Mouse (Mus musculus): ENCODE measurements around the gene Kcnk5. TPM values are rescaled to one million over a fixed set of nuclear protein-coding genes. Genes with fewer than 3 reads are reported as not detected.

Gene Kcnk5
- polyA plus RNA-seq, 1 experiment from 2014 or later, result 9.5 TPM

- WGBS, result 25% methylated on average over 5 of the region's 5 CpGs
- no peak for ATAC-seq
- no peak overlapping the region for H3K4me3 ChIP-seq (replicated peaks)
- no peak overlapping the region for H3K9ac ChIP-seq
- H3K4me2 ChIP-seq (replicated peaks), result no peak overlapping the region
- H3K36me3 ChIP-seq, result no peaks in the 10 kb centered on the region
- H3K27ac ChIP-seq, result no peak overlapping the region
- no peaks in the 10 kb centered on the region for H3K27me3 ChIP-seq (replicated peaks)
- H3K4me1 ChIP-seq (replicated peaks), result no peaks in the 10 kb centered on the region
- no peaks in the 10 kb centered on the region for H3K9me3 ChIP-seq
Measured at GRCm38 (mm10) chr14:20098061-20098460, 83.5 kb downstream of the Kcnk5 start.

- 24% methylated on average over 5 of the region's 5 CpGs for WGBS
- Histone ChIP-seq H3K4me3 (replicated peaks) (no peak overlapping the region), H3K27me3 (replicated peaks) (no peaks in the 10 kb centered on the region), H3K36me3 (no peaks in the 10 kb centered on the region), H3K9ac (no peak overlapping the region), H3K4me2 (replicated peaks) (no peak overlapping the region), H3K9me3 (no peaks in the 10 kb centered on the region), H3K27ac (no peak overlapping the region), H3K4me1 (replicated peaks) (no peaks in the 10 kb centered on the region)
- no peak for ATAC-seq
Measured at GRCm38 (mm10) chr14:20094942-20095341, 86.7 kb downstream of the Kcnk5 start.

GRCm38 (mm10) chr14:20093493-20093892 lies 88.1 kb downstream of the Kcnk5 start:
- Histone ChIP-seq H3K4me1 (replicated peaks) (no peaks in the 10 kb centered on the region), H3K27ac (no peak overlapping the region), H3K36me3 (no peaks in the 10 kb centered on the region), H3K9me3 (no peaks in the 10 kb centered on the region), H3K9ac (no peak overlapping the region), H3K4me2 (replicated peaks) (no peak overlapping the region), H3K4me3 (replicated peaks) (no peak overlapping the region), H3K27me3 (replicated peaks) (no peaks in the 10 kb centered on the region)
- ATAC-seq, result no peak
- WGBS, result 20% methylated on average over 7 of the region's 7 CpGs

Other genes with a start within 250 kb of the Kcnk5 start
- gene Gng2, start 204.2 kb downstream of the Kcnk5 start, polyA plus RNA-seq (2015; fragmentation: Nextera tagmentation; extraction: Ambion mirVana), result 52.1 and 55.7 TPM in 2 replicates
- 15.8 and 16.8 TPM in 2 replicates for gene Saysd1, start 43.3 kb downstream of the Kcnk5 start, polyA plus RNA-seq (2015; fragmentation: Nextera tagmentation; extraction: Ambion mirVana)
- gene Kcnk16, start 87.4 kb upstream of the Kcnk5 start, polyA plus RNA-seq (2015; fragmentation: Nextera tagmentation; extraction: Ambion mirVana), result 6.0 and 11.0 TPM in 2 replicates
- 15.8 and 17.8 TPM in 2 replicates for gene Nudt13, start 112.9 kb upstream of the Kcnk5 start, polyA plus RNA-seq (2015; fragmentation: Nextera tagmentation; extraction: Ambion mirVana)
- 44.1 and 45.9 TPM in 2 replicates for gene Ecd, start 166.3 kb upstream of the Kcnk5 start, polyA plus RNA-seq (2015; fragmentation: Nextera tagmentation; extraction: Ambion mirVana)
- gene Fam149b, start 166.4 kb upstream of the Kcnk5 start, polyA plus RNA-seq (2015; fragmentation: Nextera tagmentation; extraction: Ambion mirVana), result 29.0 and 31.1 TPM in 2 replicates
- gene Dnajc9, start 207.1 kb upstream of the Kcnk5 start, polyA plus RNA-seq (2015; fragmentation: Nextera tagmentation; extraction: Ambion mirVana), result 128 and 134 TPM in 2 replicates
- gene Mrps16, start 211.8 kb upstream of the Kcnk5 start, polyA plus RNA-seq (2015; fragmentation: Nextera tagmentation; extraction: Ambion mirVana), result 97.9 and 100 TPM in 2 replicates